Mouse (Mus musculus): ENCODE results near the gene Car9.
"Not testable (repeated sequence)": the region's sequence is repeated elsewhere in the genome, so short reads cannot be mapped to it uniquely, and the experiment has no call there.

Gene Car9

DNA sequence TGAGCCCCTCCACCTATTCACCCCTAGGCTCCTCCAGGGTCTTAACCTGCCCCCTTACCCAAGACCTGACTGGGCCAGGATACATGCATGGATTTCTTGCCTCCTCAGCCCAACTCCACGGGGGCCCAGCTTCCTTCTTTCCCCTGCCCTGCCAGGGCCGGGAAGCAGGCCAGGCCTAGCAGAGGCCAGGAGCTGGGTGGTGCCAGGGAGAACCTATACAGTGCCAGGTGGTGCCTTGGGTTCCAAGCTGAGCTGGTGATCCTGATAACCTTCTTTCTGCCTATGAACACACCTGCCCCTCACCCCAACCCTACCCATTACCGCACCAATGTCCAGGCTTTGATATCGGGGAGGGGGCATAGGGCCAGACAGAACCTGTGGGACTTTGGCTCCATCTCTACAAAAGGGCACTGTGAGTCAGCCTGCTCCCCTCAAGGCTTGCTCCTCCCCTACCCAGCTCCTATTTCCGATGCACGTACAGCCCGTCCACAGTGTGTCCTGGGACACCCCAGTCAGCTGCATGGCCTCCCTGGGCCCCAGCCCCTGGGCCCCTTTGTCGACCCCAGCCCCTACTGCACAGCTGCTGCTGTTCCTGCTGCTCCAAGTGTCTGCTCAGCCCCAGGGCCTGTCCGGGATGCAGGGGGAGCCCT, at the start of gene Car9:
Gene Car9, plus strand, starts transcription at position 431 of the 650 bp plus-strand sequence.
- no peak for DNase-seq (ENCODE audit: low spot score in 2 of 2)

DNA sequence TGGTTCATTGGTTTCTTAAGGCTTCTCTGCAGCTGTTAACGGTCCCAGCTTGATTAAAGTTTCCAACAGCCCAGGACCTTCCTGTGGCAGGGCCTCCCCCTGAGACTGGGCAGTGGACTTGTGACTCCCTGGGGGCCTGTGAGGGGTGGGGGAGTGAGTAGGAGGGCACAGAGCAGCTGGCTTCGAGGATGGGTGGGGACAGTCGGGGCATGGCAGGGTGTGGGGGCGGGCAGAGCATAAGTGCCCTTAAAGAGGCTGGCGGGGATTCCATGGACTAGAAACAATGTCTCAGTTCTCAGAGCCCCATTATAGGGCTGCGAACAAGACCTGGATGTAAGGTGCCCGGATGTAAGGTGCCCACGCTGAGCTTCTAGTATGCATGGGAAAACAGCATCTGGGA, 49.6 kb upstream of the Car9 start:
- DNase-seq (ENCODE audit: low spot score in 2 of 2), result no peak

GRCm38 (mm10) chr4:43463102-43463501, 43.7 kb upstream of the Car9 start:
- DNase-seq (ENCODE audit: low spot score in 2 of 2), result no peak

DNA sequence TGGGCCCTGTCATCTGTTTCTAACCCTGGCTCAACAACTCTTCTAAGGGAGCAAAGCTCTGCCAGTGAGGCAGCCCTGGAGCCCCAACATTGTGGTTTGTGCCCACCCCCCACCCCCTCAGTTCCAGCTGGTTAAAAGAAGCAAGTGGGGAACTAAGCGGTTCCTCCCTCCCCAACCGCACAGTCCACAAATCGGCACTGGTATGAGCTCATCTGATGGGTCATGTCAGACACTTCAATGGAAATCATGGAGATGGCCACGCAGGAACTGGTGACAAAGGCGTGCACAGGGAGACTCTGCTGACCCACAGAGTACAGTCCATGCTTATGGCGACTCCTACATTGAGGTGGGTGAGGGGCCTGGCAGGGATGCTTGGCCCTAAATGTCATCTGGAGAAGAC, 40.8 kb upstream of the Car9 start:
- no peak for DNase-seq (ENCODE audit: low spot score in 2 of 2)

DNA sequence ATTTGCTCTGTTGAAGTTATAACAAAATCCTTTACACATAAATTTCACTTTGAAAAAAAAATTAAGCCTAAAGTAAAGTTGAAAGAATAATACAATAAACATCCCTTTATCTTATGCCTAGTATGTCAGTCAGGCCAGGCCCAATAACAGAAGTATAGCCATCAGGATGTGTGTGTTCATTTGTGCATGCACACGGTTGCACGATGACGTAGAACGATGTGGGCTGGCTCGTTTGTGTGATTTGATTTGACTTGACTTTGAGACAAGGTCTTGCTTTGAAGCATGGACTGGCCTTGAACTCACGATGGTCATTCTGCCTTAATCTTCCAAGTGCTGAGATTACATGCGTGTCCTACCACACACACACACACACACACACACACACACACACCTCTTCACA, 39.9 kb upstream of the Car9 start:
- DNase-seq (ENCODE audit: low spot score in 2 of 2), result no peak

DNA sequence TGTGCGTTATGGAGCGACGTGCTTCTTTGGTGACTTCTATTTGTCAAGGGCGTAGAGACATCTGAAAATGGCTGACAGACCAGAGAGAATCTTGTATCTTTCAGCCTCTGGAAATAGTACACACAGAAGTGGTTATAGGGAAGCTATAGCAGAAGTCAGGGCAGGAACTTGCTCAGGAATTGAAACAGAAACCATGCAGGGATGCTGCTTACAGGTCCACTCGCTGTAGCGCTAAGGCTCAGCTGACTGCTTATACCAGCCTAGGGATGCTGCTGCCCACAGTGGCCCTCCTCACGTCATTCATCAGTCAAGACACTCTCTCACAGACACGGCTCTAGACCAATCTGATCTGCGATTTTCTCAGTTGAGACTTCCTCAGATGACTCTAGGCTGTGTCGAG, 36.5 kb upstream of the Car9 start:
- no peak for DNase-seq (ENCODE audit: low spot score in 2 of 2)

DNA sequence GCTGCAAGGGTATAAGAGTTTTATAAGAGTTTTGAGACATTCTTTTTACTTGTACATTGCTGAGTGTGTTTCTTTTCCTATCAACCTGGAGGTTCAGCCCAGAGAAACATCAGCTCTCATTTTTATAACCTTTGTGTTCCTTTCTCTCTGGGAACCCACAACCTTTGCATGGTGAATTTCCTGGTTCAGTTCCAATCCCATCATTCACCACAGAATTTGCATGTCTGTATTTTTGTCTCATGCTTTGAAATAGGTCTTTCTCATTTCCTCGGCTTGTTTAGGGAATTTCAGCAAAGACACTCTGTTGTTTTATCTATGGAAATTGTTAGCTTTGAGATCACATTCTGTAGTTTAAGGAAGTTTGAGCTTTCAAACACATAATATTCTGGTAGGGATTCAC, 33.1 kb upstream of the Car9 start:
- no peak for DNase-seq (ENCODE audit: low spot score in 2 of 2)

DNA sequence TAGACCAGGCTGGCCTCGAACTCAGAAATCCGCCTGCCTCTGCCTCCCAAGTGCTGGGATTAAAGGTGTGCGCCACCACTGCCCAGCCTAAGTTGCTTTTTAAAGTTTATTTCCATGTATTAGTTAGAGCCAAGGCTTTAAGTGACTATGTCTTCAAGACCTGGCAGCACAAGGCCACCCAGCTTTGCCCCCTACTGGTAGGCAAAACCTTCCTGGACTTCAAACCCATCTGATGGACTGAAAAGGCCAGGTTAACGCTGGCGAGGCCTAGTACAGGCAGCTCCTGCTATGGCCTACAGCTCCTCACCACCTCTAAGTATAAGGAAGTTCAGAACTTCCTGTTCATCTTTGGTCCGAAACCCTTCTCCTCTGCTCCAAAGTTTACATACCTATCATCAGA, 30.2 kb upstream of the Car9 start:
- DNase-seq (ENCODE audit: low spot score in 2 of 2), result no peak

- peak; percentile 66 to 82 for DNase-seq (ENCODE audit: low spot score in 2 of 2)
Observed at GRCm38 (mm10) chr4:43477857-43478533, 28.8 kb upstream of the Car9 start.

DNA sequence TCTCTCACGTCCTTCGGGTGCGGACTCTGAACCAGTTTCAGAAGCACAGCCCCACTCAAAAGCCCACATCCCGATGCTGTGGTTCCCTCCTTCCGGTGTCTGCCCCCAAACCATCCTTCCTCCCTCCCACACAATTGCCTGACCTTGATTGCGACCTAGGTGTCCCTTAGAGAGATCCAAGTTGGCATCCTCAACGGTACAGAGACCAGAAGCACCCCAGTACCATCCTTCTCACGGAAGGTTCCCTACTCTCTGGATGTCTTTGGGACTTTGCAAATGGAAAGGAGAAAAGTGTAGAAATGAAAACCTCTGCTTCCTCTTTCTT, 28.3 kb upstream of the Car9 start:
- no peak for DNase-seq (ENCODE audit: low spot score in 2 of 2)

GRCm38 (mm10) chr4:43478906-43479832, 27.6 kb upstream of the Car9 start:
- peak in 1 of 2 experiments; percentile 41 for DNase-seq (ENCODE audit: low spot score in 2 of 2)

GRCm38 (mm10) chr4:43480985-43481384, 25.8 kb upstream of the Car9 start:
- no peak for DNase-seq (ENCODE audit: low spot score in 2 of 2)

DNA sequence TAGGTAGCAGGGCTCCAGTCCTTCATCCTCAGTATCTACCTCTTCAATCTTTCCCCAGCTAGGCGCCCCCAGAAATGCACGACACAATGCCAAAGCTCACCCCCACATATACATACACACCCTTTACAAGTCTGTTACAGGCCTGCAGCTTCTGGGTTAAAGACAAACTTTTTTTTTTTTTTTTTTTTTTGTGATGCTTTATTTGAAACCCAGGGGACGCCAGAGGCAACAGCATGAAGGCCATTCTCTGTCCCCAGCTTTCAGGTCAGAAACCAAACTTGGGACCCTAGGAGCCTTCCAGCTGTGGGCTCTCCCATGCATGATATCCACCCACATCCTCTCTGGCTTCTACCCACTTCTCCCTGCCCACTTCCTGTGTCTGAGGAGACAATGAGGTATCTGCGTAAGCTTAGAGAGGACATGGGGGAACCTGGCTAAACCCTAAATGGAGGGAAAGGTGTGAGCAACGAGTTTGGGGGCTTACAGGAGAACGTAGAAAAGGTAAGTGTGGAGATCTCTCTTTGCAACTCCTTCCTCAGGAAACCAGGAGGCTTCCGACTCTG, 24.8 kb upstream of the Car9 start:
- DNase-seq (ENCODE audit: low spot score in 2 of 2), result no peak

DNA sequence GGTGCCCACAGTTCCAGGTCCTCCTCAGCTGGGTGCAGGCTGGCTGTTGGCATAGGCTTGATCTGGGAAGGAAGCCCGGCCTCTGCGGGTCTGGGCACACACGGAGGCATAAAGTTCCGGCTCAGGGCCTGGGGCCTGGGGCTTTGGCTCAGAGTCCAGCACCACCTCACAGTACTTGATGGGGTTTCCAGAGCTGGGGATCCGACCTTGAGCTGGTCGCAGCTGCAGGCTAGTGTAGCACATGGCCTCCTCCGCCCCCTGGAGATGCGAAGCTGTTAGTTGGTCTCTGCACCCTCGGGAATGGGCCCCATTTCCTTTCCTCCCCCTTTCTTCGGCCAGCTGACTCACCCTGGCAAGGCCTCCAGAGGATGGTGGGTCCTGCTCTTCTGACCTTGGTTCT, 24.2 kb upstream of the Car9 start:
- DNase-seq (ENCODE audit: low spot score in 2 of 2), result no peak

GRCm38 (mm10) chr4:43483535-43484091, 23.2 kb upstream of the Car9 start, which contains the start of gene Sit1:
Gene Sit1 (minus strand): TSS chr4:43483734.
- no peak for DNase-seq (ENCODE audit: low spot score in 2 of 2)

GRCm38 (mm10) chr4:43485666-43486065, 21.1 kb upstream of the Car9 start:
- DNase-seq (ENCODE audit: low spot score in 2 of 2), result not testable (repeated sequence)

GRCm38 (mm10) chr4:43489611-43490010, 17.2 kb upstream of the Car9 start:
- DNase-seq (ENCODE audit: low spot score in 2 of 2), result no peak

- no peak for DNase-seq (ENCODE audit: low spot score in 2 of 2)
Observed at GRCm38 (mm10) chr4:43490801-43491200, 16.0 kb upstream of the Car9 start.

GRCm38 (mm10) chr4:43492101-43492820, 14.5 kb upstream of the Car9 start:
- no peak for DNase-seq (ENCODE audit: low spot score in 2 of 2)

DNA sequence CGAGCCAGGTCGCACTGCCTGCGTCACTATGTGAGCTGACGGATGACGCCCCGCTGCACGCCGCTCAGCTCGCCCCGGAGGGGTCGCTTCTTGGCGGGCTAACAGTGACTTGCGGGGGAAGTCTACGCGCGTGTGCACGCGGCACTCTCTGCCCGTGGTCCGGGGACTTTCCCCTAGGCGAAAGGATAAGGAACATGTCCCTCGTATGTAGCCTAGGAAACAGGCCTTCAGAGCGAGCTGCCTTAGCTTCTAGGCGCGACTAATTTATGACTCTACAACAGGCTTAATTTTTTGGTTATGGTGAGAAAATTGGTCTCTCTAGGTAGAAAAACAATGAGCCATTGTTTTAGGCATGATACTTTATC, 14.0 kb upstream of the Car9 start, which contains the start of gene Ccdc107:
Gene Ccdc107, plus strand, starts transcription at position 80 of the 365 bp plus-strand sequence.
- peak; percentile 72 to 92 for DNase-seq (ENCODE audit: low spot score in 2 of 2)

DNA sequence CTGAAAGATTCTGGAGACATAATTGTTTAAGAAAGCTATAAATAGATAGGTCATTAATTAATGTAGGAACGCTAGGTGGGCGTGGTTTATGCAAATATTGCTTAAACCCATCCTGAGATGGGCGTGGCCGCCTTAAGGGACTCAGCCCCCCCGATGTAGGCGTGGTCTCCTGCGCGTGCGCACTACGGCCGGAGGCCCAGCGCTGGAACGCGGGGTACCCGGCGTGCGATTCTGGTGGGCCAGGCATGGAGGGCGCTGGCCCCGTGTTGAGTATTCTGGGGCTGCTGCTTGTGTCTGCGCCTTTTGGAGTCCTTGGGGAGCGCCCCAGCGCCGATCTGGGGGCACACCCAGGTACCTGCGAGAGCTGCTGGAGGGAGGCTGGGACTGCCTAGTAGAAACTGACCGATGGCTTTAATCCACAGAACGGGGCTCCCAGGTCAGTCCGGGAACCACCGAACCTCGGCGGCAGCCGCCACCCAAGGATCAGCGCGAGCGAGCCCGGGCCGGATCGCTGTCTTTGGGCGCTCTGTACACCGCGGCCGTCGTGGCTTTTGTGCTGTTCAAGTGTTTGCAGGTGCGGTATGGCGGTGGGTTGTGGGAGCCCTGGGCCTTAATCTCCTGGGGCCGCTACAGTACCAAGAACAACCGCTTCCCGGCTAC, 13.4 kb upstream of the Car9 start:
- DNase-seq (ENCODE audit: low spot score in 2 of 2), result peak; percentile 92 to 93

Data from urinary bladder, adult 18-20 months (tissue).